Mouse (Mus musculus) ovary, adult 18-20 months (tissue): ENCODE measurements around the gene Dnah6.
A peak's percentile ranks its signal among the peaks of the same experiment; 100 is the strongest.

Experiments used
- DNase-seq: peaks from one replicate; pipeline ENCODE4 v3.0.0; 2022; ENCODE audit warnings: low spot score, mixed read lengths

The Dnah6 gene

GRCm38 (mm10) chr6:73228408-73228807 is 7.0 kb upstream of the Dnah6 start:
- no peak for DNase-seq

DNA sequence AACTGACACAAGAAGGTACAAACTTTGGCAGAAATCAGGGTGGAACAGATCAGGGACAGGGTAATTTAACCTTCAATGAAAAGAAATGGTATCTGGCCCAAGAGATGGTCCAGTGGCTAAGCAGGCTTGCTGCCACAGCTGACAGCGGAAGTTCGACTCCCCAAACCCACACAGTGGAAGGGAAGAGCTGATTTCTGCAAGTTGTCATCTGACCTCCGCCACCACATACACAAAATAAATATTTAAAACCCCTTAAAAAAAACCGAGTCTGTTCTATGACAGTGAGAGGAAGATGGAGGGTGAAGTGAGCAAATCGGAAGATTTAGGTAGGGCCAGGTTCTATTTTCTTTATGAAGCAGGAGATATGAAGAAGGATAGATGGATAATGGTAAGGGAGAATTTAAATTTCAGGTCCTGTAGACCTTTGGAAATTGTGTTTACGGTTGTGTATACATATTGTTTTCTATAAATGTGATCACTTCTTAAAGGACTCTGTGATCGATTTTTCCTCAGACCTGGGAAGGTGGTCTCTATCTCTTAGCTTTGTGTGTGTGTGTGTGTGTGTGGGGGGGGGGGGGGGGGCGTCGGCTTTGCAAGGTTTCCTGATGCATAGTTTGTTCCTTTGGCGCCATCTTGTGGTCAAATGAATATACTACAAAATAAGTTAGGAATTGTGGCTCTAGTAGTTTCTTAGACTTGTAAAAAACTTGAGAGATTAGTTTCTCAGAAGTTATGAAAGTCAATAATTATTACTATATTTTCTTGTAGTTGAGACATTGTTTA is 6.1 kb upstream of the Dnah6 start:
- no peak for DNase-seq

DNA sequence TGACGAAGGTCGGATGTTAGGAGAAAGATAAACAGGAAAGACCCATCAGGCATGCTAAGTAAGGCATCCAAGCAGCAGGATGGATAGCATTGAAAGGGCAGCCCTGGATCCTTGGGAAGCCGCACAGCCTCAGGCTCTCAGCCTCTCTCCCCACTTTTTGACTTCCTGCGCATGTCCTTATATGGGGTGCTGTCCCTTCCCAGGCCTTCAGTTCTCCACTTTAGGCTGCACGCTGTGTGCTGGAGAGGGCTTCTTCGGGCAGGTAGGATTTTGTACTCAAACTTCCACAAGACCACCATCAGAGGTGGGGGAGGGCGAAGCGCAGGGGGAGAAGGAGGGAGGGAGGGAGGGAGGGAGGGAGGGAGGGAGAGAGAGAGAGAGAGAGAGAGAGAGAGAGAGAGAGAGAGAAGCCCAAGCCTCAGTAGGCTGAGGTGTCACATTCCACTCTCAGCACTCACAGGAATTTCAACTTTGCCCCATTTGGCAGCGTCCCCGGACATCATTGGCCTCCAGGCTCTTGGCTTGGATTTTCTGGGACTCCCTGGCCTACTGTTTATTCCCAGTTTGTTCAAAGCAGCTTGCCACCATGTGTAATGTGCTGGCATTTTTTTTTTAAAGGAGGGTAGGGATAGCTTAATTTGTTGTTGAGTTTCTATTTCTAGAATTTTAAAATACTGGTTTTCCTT is 1.5 kb upstream of the Dnah6 start:
- DNase-seq = peak; percentile 83

DNA sequence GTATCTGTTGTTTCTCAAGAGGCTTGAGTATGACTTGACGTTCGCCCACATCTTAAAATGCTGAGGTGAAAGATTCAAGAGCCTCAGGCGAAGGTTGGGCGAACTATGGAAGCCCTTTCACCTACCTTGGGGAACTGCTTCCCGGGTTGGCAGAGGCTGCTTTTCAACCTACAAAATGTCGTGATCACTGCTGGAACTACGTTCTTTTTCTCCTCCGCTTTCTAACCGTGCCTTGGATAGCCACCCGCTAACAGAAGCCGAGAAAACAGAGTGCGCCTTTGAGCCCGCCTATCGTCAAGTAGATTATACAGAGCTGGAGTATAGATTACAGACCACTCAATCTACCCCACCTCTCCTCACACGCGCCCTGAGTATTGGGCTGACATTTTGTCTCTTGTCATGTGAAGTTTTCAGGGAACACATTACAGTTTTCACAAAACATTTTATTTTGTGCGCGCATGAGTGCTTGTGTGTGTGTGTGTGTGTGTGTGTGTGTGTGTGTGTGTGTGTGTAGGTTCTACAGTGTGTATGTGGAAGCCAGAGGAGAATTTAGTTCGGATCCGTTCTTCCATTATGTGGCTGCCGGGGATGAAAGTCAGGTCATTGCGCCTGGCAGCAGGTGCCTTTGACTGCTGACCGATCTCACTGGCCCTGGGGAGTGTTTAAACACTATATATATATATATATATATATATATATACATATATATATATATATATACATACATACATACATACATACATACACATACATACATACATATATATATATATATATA is 696 bp upstream of the Dnah6 start:
- no peak for DNase-seq

- DNase-seq = no peak
These were observed 9.8 kb downstream of the Dnah6 start for GRCm38 (mm10) chr6:73211602-73212001.

- DNase-seq = no peak
These were observed 10.4 kb downstream of the Dnah6 start for GRCm38 (mm10) chr6:73211036-73211435.

DNA sequence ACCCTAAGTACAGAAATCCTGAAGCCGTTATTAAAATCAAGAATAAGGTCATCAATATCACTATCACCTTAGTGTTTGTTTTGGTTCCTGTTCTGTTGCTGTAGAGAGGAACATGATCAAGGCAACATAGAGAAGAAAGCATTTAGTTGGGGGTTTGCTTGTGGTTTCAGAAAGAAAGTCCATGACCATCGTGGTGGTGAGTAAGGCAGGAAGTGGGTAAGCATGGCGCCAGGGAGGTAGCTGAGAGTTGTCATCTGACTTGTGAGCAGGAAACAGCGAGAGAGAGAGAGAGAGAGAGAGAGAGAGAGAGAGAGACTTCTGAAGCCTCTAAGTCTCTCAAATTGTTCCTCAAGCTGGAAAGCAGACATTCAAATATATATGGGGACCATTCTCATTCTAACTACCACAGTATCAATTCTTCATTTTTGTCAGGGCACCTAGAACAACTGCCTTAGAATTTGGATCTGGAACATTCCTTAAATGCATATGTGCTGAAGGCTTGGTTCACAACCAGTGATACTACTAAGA is 10.9 kb downstream of the Dnah6 start:
- DNase-seq = no peak

DNA sequence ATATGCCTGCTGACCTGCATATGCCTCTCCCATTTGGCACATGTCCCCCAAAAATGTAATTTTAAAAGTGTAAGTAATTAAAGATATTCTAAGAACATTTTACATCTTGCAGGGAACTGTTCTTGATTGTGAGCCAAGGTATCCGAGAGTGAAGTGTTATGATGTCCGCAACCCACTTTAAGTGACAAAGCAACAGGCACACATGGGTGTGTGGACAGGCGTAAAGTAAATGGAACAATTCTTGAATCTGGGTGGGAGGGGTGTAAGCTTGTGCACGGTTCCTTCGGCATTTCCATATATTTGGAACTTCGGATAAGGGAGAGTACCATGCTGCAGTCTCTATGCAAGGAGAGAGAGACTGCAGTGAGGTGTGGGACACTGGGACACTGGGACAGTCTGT is 11.9 kb downstream of the Dnah6 start:
- DNase-seq = no peak

- DNase-seq = no peak
These were observed 16.5 kb downstream of the Dnah6 start for GRCm38 (mm10) chr6:73204937-73205336.

DNA sequence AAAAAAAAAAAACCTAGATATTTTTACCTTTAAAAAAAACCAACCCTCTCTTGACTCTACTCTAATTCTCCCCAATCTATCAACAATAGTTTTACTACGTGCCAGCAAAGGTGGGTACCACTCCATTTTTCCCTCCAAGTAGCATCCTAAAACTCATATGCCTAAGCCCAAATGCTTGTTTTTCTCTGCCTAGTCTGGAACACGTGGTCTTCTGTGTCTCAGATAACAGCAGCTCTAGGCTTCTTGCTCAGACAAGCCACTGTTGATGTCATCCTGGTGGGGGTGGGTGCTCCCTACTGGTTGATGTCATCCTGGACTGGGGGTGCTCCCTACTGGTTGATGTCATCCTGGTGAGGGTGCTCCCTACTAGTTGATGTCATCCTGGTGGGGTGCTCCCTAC is 17.7 kb downstream of the Dnah6 start:
- DNase-seq = no peak

GRCm38 (mm10) chr6:73195291-73195690 is 26.2 kb downstream of the Dnah6 start:
- no peak for DNase-seq

- DNase-seq = no peak
These were observed 30.7 kb downstream of the Dnah6 start for GRCm38 (mm10) chr6:73190756-73191155.

GRCm38 (mm10) chr6:73184276-73184675 is 37.2 kb downstream of the Dnah6 start:
- DNase-seq = no peak

GRCm38 (mm10) chr6:73182987-73183386 is 38.5 kb downstream of the Dnah6 start:
- DNase-seq = no peak

GRCm38 (mm10) chr6:73182410-73182809 is 39.0 kb downstream of the Dnah6 start:
- DNase-seq = no peak

GRCm38 (mm10) chr6:73182006-73182405 is 39.4 kb downstream of the Dnah6 start:
- no peak for DNase-seq

- DNase-seq = no peak
These were observed 46.3 kb downstream of the Dnah6 start for GRCm38 (mm10) chr6:73175156-73175555.

- no peak for DNase-seq
These were observed 54.2 kb downstream of the Dnah6 start for GRCm38 (mm10) chr6:73167230-73167629.

DNA sequence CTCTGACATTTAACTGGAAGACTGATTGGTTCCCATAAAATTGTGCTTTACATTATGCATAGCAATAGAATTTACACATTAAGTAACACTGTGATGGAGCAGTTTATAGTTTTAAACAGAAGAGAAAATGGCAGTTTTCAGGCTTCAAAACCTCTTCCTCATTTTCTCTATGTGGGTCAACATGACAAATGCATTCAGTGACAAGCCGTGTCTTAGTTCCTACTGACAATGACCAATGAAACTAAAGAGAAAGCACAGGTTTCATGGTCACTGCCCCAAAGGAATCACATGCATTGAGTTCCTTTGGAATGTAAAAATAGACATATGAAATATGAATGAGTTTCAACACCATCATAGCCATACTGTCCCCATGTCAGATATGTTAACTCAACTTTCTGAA is 58.5 kb downstream of the Dnah6 start:
- DNase-seq = no peak

DNA sequence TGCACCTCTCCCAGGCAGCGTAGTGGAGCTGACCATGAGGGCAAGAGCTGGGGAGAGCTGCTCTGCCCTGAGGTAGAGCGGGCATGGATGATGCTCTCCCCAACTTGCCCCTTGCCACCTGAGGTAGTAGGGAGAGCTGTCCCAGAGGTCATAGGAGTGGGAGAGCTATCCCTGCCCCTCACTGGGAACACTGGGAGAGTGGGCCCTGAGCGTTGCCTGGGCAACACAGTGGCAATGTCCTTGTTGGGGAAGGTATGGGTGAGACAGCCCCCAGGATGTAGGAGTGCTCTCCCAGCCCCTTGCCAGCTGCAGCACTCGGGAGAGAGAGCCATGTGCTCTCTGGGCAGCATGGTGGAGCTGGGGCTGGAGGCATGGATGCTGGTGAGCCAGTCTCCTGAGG is 60.1 kb downstream of the Dnah6 start:
- no peak for DNase-seq

- no peak for DNase-seq
These were observed 66.0 kb downstream of the Dnah6 start for GRCm38 (mm10) chr6:73155455-73155854.

- DNase-seq = peak; percentile 26
These were observed 67.8 kb downstream of the Dnah6 start for GRCm38 (mm10) chr6:73153675-73154074.

GRCm38 (mm10) chr6:73143403-73143802 is 78.0 kb downstream of the Dnah6 start:
- no peak for DNase-seq
